Mouse (Mus musculus): ENCODE results near the gene Tlnrd1.

DNA sequence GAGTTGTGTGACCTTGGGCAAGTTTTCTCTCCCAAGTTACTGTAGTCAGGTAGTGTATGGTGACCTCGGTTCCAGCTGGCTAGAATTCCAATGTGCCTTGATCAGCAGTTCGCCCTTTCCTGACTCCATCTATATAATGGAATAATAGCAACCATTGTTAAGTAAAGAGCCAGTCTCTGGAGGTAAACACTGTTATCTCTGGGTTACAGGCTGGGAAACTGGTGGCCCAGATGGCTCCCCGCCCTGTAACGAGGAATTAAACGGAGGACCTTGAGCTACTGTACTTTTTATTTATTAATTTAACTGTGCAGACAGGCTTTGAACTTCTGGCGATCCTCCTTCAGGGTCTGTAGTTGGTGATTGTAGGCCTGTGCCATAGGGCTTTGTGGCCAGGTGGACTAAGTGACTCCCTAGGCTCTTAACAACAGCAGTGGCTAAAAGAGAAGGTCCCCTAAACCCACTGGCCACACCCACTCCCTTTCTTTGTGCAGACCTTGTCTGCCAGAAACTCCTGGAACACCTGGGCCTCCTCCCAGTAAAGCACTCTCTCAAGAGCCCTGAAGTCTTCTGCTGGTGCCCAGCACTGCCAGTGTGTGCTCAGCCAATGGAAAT, 922 bp upstream of the Tlnrd1 start:
- TF ChIP-seq TAL1 (IDR thresholded peaks at IDR 0.05; ENCODE audit: low read length) (peak; percentile 92), CTCF (IDR thresholded peaks at IDR 0.05 in 2 of 3, conservative IDR thresholded peaks at IDR 0.05 in 1 of 3; ENCODE audit: control insufficient read depth in 1 of 3, insufficient read depth in 1 of 3, low read depth in 2 of 3, low read length in 3 of 3, poor library complexity in 1 of 3, severe bottlenecking in 1 of 3) (no peak), GABPA (IDR thresholded peaks at IDR 0.05; ENCODE audit: low read depth, low read length) (no peak), USF2 (IDR thresholded peaks at IDR 0.05; ENCODE audit: borderline replicate concordance in 1 of 2, insufficient read depth in 1 of 2, low read depth in 1 of 2, low read length in 2 of 2) (no peak), BHLHE40 (IDR thresholded peaks at IDR 0.05; ENCODE audit: borderline replicate concordance, low read depth, low read length) (no peak), POLR2A (IDR thresholded peaks at IDR 0.05; ENCODE audit: control insufficient read depth in 1 of 2, insufficient read depth in 1 of 2, low read depth in 1 of 2, low read length in 2 of 2, poor library complexity in 1 of 2) (no peak; a peak in 1 of 4 replicates), E2F4 (IDR thresholded peaks at IDR 0.05; ENCODE audit: borderline replicate concordance, low read depth, low read length) (no peak), MXI1 (IDR thresholded peaks at IDR 0.05; ENCODE audit: low read depth, low read length) (no peak; the same call in 1 of the 2 replicates)

All from MEL (cell line).